Mouse (Mus musculus): ENCODE data around the gene Ksr1. TPM values are rescaled to one million over a fixed set of nuclear protein-coding genes. Genes with fewer than 3 reads are reported as not detected.

Ksr1 gene
- polyA plus RNA-seq, 1 experiment from 2014 or later, result 4.7 TPM

DNA sequence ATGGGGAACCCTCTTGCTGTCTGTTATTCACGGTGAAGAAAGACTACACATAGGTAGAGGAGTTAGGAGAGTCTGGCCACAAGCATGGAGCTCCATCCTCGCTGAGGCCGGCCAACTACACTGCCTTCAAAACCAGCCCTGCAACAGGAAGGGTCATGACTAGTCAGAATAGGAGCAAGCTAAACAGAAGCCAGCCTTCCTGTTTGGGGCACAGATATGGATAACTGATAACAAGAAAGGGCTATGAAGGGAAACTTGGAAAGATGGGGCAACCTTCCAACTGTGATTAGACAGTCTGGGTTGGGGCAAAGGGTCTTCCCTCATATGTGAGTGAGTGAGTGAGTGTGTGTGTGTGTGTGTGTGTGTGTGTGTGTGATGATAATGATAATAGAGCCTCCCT lies 71.6 kb downstream of the Ksr1 start:
- no peak for ATAC-seq
- no peak for TF ChIP-seq CTCF (IDR thresholded peaks at IDR 0.05; ENCODE audit: low read depth)
- H3K9ac ChIP-seq (ENCODE audit: low read depth, low read length), result no peak overlapping the region
- no peaks in the 10 kb centered on the region for H3K9me3 ChIP-seq (ENCODE audit: control insufficient read depth)
- H3K27me3 ChIP-seq (replicated peaks; ENCODE audit: control insufficient read depth, insufficient read depth, low read length), result no peaks in the 10 kb centered on the region
- no peak overlapping the region for H3K4me3 ChIP-seq (ENCODE audit: low read depth, low read length)
- H3K27ac ChIP-seq (ENCODE audit: low read depth, low read length), result no peak overlapping the region
- H3K4me2 ChIP-seq (replicated peaks; ENCODE audit: low read depth), result no peak overlapping the region
- peaks cover 42% of the 10 kb centered on the region for H3K36me3 ChIP-seq (ENCODE audit: control insufficient read depth, insufficient read depth)
- H3K4me1 ChIP-seq (replicated peaks; ENCODE audit: control insufficient read depth, insufficient read depth, low read length), result no peaks in the 10 kb centered on the region
- 94% methylated on average over 3 of the region's 3 CpGs for WGBS

DNA sequence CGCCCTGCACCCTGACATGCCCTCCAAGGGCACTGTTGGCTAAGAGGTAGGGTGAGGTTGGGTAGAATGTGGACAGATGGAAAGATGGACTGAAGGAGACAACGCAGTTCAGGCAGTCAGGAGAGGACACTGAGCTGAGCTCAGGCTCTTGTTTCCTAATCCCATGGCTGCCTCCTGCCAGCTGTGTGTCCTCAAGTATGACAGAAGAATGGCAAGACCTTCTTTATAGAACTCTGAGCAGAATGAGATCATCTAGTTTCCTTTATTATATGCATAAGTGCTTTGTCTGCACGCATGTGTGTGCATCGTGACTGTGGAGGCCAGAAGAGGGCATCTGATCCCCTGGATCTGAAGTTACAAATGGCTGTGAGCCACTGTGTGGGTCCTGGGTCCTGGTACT lies 72.6 kb downstream of the Ksr1 start:
- no peak overlapping the region for H3K27ac ChIP-seq (ENCODE audit: low read depth, low read length)
- no peaks in the 10 kb centered on the region for H3K9me3 ChIP-seq (ENCODE audit: control insufficient read depth)
- TF ChIP-seq CTCF (IDR thresholded peaks at IDR 0.05; ENCODE audit: low read depth), result peak; percentile 42
- no peak overlapping the region for H3K4me2 ChIP-seq (replicated peaks; ENCODE audit: low read depth)
- 67% methylated on average over 4 of the region's 4 CpGs for WGBS
- no peak for ATAC-seq
- H3K4me1 ChIP-seq (replicated peaks; ENCODE audit: control insufficient read depth, insufficient read depth, low read length), result no peaks in the 10 kb centered on the region
- no peaks in the 10 kb centered on the region for H3K27me3 ChIP-seq (replicated peaks; ENCODE audit: control insufficient read depth, insufficient read depth, low read length)
- H3K36me3 ChIP-seq (ENCODE audit: control insufficient read depth, insufficient read depth), result peaks cover 42% of the 10 kb centered on the region
- no peak overlapping the region for H3K4me3 ChIP-seq (ENCODE audit: low read depth, low read length)
- H3K9ac ChIP-seq (ENCODE audit: low read depth, low read length), result no peak overlapping the region

DNA sequence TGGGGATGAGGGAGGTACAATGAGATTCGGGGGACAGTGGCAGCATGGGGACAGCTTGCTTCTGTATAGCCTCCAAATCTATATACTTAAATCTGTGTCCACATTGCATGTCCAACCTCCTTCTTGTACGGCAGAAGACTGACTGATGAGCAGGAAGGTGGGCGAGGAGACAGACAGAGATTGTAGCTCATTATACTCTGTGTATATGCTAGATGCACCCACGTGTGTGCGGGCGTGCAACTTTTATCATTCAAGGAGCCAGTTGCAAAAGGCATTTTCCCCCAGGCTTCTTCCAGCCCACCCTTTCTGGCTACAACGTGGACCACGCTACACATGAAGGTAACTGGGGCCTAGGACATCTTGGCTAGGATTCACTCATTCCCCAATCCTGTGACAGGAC lies 74.1 kb downstream of the Ksr1 start:
- WGBS, result 88% methylated on average over 8 of the region's 8 CpGs
- Histone ChIP-seq H3K4me2 (replicated peaks; ENCODE audit: low read depth) (no peak overlapping the region), H3K4me1 (replicated peaks; ENCODE audit: control insufficient read depth, insufficient read depth, low read length) (no peaks in the 10 kb centered on the region), H3K9me3 (ENCODE audit: control insufficient read depth) (no peaks in the 10 kb centered on the region), H3K27ac (ENCODE audit: low read depth, low read length) (peak overlapping the region; percentile 15; the same call in 1 of the 2 replicates), H3K4me3 (ENCODE audit: low read depth, low read length) (no peak overlapping the region), H3K9ac (ENCODE audit: low read depth, low read length) (no peak overlapping the region), H3K36me3 (ENCODE audit: control insufficient read depth, insufficient read depth) (peaks cover 47% of the 10 kb centered on the region), H3K27me3 (replicated peaks; ENCODE audit: control insufficient read depth, insufficient read depth, low read length) (no peaks in the 10 kb centered on the region)
- TF ChIP-seq CTCF (IDR thresholded peaks at IDR 0.05; ENCODE audit: low read depth), result no peak
- no peak for ATAC-seq

DNA sequence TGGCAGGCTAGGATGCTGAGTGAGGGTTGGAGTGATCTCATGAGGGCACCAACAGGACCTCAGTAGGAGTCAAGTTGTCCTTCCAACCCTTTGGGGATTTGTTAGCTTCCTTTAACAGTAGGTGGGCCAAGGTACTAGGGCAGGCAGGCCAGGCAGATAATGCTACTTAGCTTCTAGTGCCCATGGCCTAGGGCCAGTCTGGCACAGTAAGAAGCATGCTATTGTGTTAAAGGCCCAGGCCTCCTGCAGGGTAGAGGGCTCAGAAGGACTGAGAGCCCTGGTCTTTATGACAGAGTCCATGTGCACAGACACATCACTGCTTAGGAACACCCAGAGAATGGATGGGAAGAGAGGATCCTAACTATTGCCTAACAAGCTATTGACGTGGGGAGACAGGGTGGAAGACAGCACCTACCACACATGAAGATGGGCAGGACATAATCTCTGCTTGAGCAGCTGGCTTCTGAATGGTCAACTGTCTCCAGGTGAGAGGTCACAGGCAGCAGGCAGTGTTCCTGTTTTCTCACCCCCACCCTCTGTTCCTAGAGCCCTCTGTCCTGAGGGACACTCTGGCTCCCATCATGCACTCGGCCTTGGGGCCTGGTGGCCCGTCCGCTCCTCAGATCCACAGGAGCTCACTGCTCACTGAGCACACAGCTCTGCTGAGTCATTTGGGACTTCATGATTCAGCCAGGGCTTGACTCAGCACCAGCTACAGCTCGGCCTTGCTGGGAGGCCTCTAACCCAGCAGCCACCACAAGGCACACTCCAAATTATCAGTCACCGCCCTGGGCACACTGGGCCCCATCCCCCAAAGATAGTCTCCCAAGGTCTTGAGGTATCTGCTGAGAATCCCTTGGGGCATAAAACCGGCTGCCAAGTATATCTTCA lies 74.9 kb downstream of the Ksr1 start:
- no peaks in the 10 kb centered on the region for H3K4me1 ChIP-seq (replicated peaks; ENCODE audit: control insufficient read depth, insufficient read depth, low read length)
- H3K4me2 ChIP-seq (replicated peaks; ENCODE audit: low read depth), result no peak overlapping the region
- no peaks in the 10 kb centered on the region for H3K27me3 ChIP-seq (replicated peaks; ENCODE audit: control insufficient read depth, insufficient read depth, low read length)
- no peak for TF ChIP-seq CTCF (IDR thresholded peaks at IDR 0.05; ENCODE audit: low read depth)
- H3K4me3 ChIP-seq (ENCODE audit: low read depth, low read length), result no peak overlapping the region
- H3K36me3 ChIP-seq (ENCODE audit: control insufficient read depth, insufficient read depth), result peaks cover 50% of the 10 kb centered on the region
- peak; percentile 23; the same call in 1 of the 2 replicates for ATAC-seq
- 76% methylated on average over 7 of the region's 7 CpGs for WGBS
- H3K9me3 ChIP-seq (ENCODE audit: control insufficient read depth), result no peaks in the 10 kb centered on the region
- H3K9ac ChIP-seq (ENCODE audit: low read depth, low read length), result no peak overlapping the region
- H3K27ac ChIP-seq (ENCODE audit: low read depth, low read length), result no peak overlapping the region

DNA sequence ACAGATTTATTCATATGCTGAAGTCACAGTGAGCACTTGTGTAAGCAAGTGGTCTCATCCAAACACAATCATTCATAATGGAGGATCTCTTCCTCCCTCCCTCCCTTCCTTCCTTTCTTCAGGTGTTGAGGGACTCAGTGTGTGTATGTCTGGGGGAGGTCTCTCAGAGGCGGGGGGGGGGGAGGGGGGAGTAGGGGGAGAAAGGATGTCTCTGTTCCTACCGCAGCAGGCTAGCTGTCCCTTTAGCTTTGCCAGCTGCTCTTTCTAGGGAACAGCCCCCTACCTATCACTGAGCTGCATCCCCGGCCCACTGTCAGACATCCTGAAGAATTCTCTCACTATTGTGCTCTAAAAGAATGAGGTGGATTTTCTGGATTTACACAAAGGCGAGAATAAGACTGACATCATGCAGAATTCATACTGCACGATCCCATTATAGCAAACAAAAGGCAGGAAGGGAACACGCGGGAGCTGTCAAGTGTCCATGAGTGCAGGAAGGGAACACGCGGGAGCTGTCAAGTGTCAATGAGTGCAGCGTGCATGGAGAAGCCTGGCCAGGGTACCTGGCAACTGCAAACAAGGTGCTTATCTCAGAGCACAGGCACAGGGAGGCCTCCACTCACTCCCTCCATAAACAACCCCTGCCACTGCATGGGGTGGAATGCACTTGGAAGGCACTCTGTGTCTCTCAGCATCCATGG lies 76.6 kb downstream of the Ksr1 start:
- Histone ChIP-seq H3K27me3 (replicated peaks; ENCODE audit: control insufficient read depth, insufficient read depth, low read length) (no peaks in the 10 kb centered on the region), H3K27ac (ENCODE audit: low read depth, low read length) (no peak overlapping the region), H3K36me3 (ENCODE audit: control insufficient read depth, insufficient read depth) (peaks cover 50% of the 10 kb centered on the region), H3K9ac (ENCODE audit: low read depth, low read length) (no peak overlapping the region), H3K4me3 (ENCODE audit: low read depth, low read length) (no peak overlapping the region), H3K9me3 (ENCODE audit: control insufficient read depth) (no peaks in the 10 kb centered on the region), H3K4me2 (replicated peaks; ENCODE audit: low read depth) (no peak overlapping the region), H3K4me1 (replicated peaks; ENCODE audit: control insufficient read depth, insufficient read depth, low read length) (no peaks in the 10 kb centered on the region)
- no peak for TF ChIP-seq CTCF (IDR thresholded peaks at IDR 0.05; ENCODE audit: low read depth)
- no peak for ATAC-seq
- WGBS, result 47% methylated on average over 9 of the region's 10 CpGs

DNA sequence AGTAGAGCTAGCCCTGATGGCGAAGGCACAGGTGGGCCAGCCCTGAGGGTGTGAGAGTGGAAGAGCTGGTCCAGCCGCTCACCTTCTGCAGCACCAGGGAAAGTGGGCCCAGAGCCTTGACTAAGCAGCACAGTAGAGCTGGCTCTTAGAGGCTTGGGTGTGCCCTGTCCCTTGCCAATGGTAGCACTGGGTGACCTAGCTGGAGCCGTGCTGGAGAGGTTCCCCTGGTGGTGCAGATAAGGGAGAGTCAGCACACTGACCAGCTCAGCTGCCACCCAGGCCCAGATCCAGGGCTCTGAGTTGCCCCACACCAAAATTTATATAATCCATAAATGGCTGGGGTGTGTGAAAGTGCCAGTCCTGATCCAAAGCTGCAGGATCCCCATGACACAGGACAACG lies 79.0 kb downstream of the Ksr1 start:
- no peak for TF ChIP-seq CTCF (IDR thresholded peaks at IDR 0.05; ENCODE audit: low read depth)
- Histone ChIP-seq H3K27me3 (replicated peaks; ENCODE audit: control insufficient read depth, insufficient read depth, low read length) (no peaks in the 10 kb centered on the region), H3K4me3 (ENCODE audit: low read depth, low read length) (no peak overlapping the region), H3K4me1 (replicated peaks; ENCODE audit: control insufficient read depth, insufficient read depth, low read length) (no peaks in the 10 kb centered on the region), H3K36me3 (ENCODE audit: control insufficient read depth, insufficient read depth) (peaks cover 38% of the 10 kb centered on the region), H3K9ac (ENCODE audit: low read depth, low read length) (no peak overlapping the region), H3K9me3 (ENCODE audit: control insufficient read depth) (no peaks in the 10 kb centered on the region), H3K27ac (ENCODE audit: low read depth, low read length) (no peak overlapping the region), H3K4me2 (replicated peaks; ENCODE audit: low read depth) (no peak overlapping the region)
- WGBS, result 87% methylated on average over 4 of the region's 4 CpGs
- no peak for ATAC-seq
